Mouse (Mus musculus) adrenal gland, adult (tissue): ENCODE data around the gene Slfn5.
A peak's percentile ranks its signal among the peaks of the same experiment; 100 is the strongest.

ENCODE experiments used
- DNase-seq, 2 experiments: peaks; one replicate each; pipeline ENCODE4 v3.0.0; 2022 to 2023; ENCODE audit warnings: low spot score in 1 of 2; ENCODE audit not compliant: inconsistent age in 2 of 2

Slfn5 gene

GRCm38 (mm10) chr11:82991469-82992166 is 40.5 kb downstream of the Slfn5 start, which contains the start of gene Slfn9:
Slfn9 (minus strand) TSS chr11:82991830.
- DNase-seq = peak; percentile 86 to 94

- DNase-seq = no peak
Measured at GRCm38 (mm10) chr11:83013356-83013755, 62.2 kb downstream of the Slfn5 start.
